Mouse (Mus musculus): Measurements from ENCODE around the gene Gtf2ird1.
"Not testable (repeated sequence)": the region's sequence is repeated elsewhere in the genome, so short reads cannot be mapped to it uniquely, and the experiment has no call there.

Gtf2ird1 gene

DNA sequence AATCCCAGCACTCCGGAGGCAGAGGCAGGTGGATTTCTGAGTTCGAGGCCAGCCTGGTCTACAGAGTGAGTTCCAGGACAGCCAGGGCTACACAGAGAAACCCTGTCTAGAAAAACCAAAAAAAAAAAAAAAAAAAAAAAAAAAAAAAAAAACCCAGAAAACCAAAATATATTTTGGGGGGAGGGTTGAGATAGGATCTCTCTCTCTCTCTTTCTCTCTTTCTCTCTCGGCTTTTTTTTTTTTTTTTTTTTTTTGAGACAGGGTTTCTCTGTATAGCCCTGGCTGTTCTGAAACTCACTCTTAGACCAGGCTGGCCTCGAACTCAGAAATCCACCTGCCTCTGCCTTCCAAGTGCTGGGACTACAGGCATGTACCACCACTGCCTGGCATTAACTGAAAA, 113.0 kb downstream of the Gtf2ird1 start:
- DNase-seq (ENCODE audit: low spot score): not testable (repeated sequence)

DNA sequence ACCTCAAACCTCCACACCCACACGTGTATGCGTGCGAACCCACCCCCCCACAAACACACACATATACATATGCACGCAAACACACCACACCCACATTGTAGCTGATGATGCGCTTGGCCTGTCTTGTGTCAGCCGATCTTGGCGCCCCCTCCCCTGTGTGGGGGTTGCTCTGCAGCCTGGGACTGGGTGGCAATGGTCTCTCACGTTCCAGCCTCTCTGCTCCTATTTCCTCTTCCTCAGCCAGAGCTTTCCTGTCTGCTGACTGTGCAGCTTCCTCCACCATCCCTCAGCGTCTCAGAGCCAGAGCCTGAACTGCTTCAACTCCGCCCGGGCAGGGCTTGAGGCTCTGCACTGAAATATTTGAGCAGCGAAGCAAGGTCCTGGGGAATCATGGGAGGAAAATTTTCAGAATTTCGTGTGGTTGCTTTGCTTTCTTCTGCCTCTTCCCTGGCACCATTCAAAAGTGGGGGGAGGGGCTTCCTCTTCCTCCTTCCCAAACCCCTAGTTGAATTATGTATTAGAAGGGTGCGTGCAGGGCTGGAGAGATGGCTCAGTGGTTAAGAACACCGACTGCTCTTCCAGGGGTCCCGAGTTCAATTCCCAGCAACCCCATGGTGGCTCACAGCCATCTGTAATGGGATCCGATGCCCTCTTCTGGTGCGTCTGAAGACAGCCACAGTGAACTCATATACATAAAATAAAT, 113.9 kb downstream of the Gtf2ird1 start:
- no peak for DNase-seq (ENCODE audit: low spot score)

DNA sequence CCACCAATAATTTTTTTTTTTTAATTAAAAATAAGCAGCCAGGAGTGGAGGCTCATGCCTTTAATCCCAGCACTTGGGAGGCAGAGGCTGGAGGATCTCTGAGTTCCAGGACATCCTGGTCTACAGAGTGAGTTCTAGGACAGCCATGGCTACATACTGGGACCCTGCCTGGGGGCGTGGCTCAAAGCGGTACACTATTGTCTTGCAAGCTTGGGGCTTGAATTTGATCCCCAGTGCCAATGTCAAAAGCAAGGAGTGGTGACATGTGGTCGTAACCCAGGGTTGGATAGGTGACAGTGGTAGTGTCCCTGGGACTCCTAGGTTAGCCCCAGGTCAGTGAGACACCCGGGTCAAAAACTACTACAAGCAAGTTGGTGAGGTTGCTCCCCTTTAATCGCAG, 114.8 kb downstream of the Gtf2ird1 start:
- DNase-seq (ENCODE audit: low spot score): no peak

DNA sequence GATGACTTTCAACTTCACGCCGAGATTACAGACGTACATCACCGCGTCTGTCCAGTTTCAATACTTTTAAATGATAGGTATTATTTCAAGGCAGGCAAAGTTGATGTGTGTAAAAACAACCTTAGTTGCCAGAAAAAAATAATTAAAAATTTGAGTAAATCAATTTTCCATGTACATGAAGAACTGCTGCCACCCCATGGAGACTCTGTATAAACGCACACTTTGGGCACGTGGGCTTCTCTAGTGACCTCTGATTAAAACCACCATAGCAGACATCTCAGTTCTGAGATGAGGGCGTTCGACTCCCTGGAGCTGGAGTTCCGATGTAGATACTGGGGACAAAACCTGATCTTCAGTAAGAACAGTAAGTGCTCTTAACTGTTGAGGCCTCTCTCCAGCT, 115.2 kb downstream of the Gtf2ird1 start:
- no peak for DNase-seq (ENCODE audit: low spot score)

DNA sequence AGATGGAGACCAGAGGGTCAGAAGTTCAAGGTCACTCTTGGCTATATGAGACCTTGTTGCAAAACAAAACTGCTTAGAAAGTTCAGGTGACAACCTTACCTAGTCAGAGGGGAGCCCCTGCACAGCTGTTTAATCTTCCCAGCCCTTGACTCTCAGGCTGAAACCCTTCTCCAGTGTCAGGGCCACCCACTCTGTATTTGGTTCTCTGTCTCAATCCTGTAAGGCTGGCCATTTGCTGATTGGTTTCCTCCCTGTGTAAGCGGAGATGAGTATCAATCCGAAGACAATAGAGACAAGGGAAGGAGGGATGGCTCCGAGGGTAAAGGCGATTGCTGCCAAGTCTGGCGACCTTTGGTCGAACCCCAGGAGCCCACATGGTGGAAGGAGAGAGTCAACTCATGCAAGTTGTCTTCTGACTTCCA, 116.4 kb downstream of the Gtf2ird1 start:
- no peak for DNase-seq (ENCODE audit: low spot score)

DNA sequence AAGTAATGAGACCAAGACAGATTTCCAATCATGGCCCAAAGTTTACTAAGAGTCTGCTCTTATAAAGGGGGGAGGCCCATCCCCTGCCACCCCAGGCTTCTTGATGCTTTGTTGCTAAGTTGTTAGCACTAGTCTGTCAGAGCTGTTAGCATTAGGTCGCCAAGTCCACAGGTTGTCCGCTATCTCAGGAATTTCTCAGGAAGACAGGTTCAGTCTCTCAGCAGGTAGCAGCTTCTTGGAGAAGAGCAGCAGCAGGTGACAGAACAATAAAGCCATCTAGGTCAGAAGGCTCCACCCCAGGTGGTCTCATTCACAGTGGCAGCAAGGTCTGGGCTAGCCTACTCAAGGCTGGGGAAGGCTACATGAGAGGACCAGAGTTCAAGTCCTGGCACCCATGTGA, 119.5 kb downstream of the Gtf2ird1 start:
- not testable (repeated sequence) for DNase-seq (ENCODE audit: low spot score)

DNA sequence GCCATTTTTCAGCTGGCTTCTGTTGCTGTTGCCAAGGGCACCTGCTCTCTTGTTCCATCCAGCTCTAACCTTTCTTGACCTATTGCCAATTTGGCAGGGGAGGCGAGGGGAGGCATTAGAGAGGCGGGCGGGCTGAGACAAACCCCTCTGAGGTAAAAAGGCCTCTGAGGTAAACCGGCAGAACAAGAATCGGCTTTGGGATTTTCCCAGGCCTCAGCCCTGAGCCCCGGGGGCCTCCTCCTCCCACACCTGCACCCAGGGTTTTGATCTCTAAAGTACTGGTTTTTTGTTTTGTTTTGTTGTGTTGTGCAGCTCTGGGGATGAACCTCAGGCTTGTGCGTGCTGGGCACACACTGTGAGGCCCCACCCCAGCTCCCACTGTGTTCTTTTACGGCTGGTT, 123.8 kb downstream of the Gtf2ird1 start:
- no peak for DNase-seq (ENCODE audit: low spot score)

DNA sequence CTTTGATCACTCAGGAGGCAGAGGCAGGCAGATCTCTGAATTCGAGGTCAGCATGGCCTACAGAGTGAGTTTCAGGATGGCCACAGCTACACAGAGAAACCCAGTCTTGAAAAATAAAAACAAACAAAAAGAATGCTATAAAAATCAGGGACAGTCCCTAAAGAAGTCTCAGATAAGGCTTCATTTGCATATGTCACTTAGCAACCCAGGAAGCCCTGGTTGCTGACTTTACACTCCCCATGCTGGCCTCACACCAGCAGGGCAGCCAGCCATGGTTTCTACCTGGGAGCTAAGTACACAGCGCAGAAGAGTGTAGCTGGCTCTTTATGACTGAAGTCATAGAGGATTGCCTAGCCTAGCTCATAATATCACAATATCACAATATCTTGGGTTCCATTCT, 126.4 kb downstream of the Gtf2ird1 start:
- no peak for DNase-seq (ENCODE audit: low spot score)

DNA sequence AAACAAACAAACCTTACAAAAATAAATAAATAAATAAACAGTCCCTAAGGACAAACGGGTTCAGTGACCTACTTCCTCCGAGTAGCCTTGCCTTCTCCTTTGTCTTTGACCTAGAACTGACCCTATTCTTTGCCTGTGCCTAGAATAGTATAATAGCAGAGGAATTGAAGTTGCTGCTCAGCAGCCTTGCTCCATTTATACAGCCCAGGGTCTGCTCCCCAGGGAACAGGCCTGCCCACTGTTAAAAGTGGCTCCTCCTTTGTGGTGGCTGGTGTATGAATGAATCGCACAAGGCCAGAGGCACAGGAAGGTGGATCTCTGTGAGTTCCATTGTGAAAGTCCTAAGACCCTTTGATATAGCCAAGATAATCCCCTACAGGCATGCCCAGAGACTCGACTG, 127.2 kb downstream of the Gtf2ird1 start:
- DNase-seq (ENCODE audit: low spot score): no peak

DNA sequence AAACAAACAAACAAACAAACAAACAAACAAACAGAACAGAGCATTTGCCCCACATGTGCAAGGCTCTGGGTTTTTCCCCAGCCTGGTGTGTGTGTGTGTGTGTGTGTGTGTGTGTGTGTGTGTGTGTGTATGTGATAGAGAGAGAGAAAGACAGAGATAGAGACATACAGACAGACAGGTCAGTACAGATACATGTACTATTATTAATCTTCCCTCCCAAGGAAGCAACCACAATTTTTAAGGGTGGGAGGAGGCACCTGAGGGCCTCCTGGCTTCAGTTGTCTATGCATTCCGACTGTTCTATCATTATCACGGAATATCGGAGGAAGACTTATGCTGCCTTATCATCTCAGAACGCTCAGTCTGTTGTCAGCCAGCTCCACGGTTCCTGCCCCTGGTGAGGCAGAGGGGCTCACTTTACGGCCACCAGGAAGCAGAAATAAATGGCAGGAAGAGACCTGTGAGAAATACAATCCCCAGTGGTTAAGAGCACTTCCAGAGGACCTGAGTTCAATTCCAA, 128.0 kb downstream of the Gtf2ird1 start:
- no peak for DNase-seq (ENCODE audit: low spot score)

DNA sequence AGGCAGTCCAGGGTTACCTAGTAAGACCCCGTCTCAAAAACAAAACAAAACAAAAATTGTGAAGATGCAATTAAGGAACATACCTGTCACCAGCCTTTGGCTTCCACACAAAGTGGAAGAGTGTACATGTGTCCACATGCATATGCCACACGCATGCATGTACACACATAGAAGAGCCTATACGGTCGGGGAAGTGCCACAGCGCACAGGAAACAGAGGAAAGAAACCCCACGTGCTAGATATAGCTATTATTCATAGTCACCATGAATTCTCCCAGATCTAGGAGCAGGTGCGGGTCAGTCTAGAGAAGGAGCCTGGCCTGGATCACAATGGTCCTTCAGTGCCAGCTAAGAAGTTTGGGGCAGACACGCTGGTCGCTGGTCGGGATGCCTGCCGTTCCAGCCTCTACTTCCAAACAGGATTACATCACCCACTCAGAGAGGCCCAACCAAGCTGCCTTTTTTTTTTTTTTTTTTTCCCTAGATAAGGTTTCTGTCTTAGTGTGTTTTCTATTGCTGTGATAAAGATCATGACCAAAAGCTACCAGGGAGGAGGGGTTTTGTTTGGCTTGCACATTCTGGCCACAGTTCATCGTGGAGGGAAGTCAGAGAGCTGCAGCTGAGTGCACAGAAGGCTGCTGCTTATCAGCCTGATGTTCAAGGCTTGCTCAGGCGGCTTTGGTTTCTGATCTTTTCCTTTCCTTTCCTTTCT, 130.5 kb downstream of the Gtf2ird1 start:
- DNase-seq (ENCODE audit: low spot score): peak; percentile 80

DNA sequence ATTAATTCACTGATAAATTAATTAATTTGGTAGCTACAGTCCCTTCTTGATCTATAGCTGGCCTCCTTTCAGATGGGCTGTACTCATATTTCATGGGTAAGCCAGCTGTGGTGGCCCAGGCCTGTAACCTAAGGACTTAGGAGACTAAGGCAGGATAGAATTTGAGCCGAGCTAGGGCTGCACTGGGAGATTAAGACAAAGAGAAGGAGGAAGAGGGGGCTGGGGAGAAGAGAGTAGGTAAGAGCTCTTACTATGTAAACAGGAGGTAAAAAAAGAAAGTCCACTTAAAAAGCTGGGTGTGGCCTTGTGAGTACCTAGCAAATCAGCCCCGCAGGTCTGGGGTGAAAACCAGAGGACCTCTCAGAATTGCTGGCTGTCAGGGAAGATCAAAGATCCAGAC, 132.6 kb downstream of the Gtf2ird1 start:
- DNase-seq (ENCODE audit: low spot score): peak; percentile 38

DNA sequence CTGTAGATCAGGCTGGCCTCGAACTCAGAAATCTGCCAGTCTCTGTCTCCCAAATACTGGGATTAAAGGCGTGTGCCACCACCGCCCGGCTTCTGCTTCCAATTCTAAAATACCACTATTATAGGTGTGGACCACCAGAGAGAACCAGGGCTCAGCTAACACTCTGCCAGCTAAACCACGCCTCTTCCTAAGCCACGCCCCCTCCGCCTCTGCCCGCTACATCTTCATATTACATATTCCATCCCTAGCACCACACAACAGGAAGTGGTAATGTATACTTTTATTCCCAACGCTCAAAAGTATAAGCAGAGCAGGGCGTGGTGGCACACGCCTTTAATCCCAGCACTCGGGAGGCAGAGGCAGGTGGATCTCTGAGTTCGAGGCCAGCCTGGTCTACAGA, 133.2 kb downstream of the Gtf2ird1 start:
- no peak for DNase-seq (ENCODE audit: low spot score)

DNA sequence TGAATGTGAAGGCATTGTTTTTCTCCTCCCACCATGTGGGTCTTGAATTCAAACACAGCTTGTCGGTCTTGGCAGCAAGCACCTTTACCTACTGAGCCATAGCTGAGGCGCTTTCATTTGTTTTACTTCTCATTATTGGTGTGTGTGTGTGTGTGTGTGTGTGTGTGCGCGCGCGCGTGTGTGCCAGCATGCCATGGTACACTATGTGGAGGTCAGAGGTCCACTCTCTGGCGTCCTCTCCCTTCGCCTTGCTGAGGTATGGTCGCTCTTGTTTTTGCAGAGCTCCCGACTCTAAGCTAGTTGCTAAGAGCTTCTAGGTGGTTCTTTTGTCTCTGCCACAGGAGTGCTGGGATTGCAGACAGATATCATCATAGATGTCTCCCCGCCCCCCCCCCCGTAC, 134.2 kb downstream of the Gtf2ird1 start:
- DNase-seq (ENCODE audit: low spot score): no peak

DNA sequence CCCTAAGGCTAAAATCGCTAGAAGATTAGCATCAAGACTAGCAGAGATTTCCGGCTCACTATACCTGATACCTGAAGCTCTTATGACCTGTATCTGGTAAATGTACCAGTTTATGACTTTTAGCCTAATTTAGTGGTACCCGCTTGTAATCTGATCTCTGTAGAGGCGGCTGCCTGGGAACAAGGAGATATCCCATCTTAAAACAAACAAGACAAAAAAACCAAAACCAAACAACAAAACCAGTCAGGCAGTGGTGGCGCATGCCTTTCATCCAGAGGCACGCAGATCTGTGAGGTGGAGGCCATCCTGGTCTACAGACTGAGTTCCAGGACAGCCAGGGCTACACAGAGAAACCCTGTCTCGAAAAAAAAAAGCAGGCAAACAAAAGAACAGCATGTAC, 134.8 kb downstream of the Gtf2ird1 start:
- no peak for DNase-seq (ENCODE audit: low spot score)

DNA sequence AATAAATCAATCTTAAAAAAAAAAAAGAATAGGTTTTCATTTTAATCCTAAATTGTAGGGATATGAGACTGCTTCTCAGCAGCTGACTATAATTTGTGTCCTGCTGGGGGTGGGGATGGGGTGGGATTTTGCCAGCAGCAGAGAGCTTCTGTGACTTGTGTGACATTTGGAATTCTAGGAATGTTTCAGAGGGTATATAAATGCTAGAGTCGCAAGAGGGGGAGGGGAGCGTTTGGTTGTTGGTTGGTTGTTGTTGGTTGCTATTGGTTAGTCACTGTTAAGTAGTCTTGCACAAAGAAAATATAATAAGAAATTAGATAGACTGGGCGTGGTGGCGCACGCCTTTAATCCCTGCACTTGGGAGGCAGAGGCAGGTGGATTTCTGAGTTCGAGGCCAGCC, 137.6 kb downstream of the Gtf2ird1 start:
- no peak for DNase-seq (ENCODE audit: low spot score)

DNA sequence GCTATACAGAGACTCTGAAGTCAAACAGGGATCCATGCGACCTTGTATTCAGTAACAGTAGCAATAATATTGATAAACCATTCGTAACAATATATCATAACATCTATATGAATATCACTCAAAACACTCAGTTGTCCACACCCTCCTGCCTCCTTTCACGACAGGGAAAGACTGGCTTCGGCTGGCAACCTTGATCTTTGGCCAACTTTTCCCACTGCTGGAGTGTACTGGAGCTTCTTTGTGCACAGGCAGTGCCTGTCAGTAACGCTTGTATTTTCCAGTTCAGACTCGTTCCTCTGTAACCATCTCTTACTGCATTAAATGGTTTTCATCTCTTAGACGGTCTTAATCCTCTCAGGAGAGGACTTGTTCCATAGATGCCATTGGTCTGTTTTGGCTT, 139.8 kb downstream of the Gtf2ird1 start:
- no peak for DNase-seq (ENCODE audit: low spot score)

DNA sequence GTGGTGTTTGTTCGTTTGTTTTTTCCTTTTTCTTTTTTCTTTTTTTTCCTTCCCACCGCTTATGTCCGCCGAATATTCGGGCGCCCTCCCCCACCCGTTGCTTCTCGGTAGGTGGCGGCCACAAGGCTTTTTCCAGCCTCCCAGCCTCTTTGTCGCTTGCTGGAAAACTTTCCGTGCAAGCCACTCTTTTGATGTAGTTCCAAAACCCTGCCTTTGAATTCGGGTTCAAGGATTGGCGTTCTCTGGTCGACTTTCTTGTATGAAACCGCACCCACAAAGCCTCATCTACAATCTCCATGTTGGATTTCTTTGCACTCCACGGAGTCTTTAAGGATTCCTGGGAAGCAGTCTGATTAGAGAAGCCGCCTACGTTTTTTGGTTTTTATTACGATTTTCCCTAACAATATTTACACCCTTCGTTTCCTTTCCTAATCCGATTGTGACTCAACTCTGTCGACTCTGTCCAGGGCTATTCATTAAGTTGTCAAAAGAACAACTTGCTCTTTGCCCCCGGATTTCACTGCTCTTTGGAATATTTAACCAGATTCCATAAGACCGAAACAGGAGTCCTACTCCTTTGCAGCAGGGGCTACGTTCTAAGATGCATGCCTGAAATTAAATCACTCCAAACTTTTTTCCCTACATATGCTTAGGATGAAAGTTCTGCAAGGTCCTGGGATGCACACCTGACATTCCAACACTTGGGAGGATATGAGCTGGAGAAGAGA, 140.7 kb downstream of the Gtf2ird1 start:
- peak; percentile 77 for DNase-seq (ENCODE audit: low spot score)

DNA sequence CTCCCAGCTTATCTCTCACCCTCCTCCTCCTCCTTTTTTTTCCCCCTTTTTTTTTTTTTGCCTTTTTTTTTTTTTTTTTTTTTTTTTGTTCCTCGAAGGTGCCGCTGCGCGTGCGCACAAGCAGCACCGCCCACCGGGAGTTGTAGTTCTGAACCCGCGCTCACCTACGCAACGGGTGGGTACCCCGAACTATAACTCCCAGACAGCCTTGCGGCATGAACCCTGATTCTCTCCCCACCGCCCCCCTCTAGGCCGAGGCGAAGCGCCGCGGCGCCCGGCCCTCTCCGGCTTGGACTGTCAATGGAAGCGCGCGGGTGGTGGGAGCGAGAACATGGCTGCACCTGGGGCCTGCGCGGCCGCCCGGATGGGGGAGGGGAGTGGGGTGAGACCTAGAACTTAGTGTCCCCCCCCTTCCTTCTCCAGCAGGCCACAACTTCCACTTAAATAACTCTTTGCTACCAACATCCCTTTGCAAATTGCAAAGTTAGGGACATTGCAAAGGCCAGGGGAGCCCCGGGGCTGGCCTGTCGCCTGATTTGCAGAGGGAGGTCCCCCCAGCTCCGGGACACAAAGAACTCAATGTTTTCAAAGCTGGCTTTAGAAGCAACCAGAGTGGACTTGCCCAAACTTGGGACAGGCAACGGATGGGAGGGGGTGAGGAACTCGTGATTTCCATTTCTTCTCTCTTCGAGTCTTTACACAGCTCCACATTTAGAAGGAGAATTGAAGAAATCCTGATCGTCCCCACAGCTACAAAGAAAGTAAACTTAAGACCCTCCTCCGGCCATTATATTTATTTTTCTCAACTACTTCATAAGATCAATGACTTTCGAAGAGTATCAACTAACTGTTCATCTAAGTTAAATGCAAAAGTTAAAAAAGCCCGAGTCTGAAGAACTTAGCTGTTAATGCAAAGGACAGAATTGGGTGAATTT, 141.6 kb downstream of the Gtf2ird1 start, which contains the start of gene Gtf2i:
Gtf2i (minus strand) TSS at position 73 of the 935 bp plus-strand sequence.
- peak; percentile 96 for DNase-seq (ENCODE audit: low spot score)

DNA sequence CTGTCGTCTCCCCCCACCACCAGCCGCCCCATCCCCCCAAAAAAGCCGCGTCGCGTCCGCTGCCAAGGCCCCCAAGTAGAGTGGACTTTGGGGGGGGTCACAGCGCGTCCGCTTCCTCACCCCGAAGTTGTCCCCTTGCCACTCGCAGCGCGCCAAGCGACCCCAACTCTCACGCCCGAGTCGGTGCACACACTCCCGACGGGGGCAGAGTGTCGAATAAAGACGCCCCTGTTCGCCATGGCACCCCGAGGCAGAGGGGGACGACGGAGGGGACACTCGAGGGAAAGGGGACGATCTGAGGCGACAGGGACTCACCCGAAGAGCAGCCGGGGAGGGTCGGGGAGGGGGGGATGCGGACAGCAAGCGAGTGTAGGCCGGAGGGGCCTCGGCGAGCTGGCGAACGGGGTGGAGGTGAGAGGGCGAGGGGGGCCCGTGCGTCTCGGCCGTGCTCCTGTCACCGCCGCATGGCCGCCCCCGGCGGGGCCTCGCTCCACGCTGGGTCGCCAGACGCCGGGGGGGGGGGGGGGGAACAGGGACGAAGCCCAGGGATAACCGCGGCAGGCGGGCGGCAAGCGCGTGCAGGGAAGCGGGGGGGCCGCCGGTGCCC, 142.3 kb downstream of the Gtf2ird1 start:
- DNase-seq (ENCODE audit: low spot score): peak; percentile 88

DNA sequence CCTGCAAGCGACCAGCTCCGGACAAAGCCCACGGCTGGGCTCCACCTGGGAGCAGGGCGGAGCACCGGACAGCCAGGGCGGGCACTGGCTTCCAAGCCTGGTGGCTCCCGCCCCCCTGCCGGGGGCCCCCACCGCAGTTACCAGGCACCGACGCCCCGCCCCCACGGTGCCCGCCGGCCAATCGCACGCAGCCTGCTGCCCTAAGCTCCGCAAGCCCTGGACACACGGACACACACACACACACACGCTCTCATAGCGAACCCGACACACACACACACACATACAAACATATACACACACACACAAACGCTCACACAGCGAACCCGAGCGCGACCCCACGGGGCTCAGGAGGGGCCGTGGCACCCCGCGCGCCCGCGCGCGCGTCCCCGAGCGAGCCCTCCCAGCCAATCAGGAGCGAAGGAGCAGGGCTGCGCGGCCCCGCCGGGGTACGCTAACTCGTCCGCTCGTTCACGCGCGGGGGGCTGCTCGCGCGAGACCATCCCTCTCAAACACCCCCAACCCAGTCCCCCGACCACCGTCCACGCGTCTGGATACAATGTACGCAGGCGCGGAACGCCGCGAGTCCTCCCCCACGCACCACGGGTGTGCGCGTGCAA, 143.0 kb downstream of the Gtf2ird1 start:
- DNase-seq (ENCODE audit: low spot score): peak; percentile 97
